Mouse (Mus musculus) liver, embryonic 12.5 days (tissue): ENCODE measurements around the gene Tm6sf1. TPM values are rescaled to one million over a fixed set of nuclear protein-coding genes. Genes with fewer than 3 reads are reported as not detected.

Source experiments
- ATAC-seq: fragments of 200-750 bp; cut with Nextera tagmentation; 2 replicates; pipeline ENCODE4 v1.8.0; 2017; ENCODE audit warnings: moderate number of reproducible peaks, mild to moderate bottlenecking, moderate library complexity
- H3K27ac ChIP-seq: fragments of 300-500 bp; sonication (generic); 2 replicates; pipeline ENCODE4 v1.5.1; 2016; ENCODE audit warnings: mild to moderate bottlenecking
- H3K27me3 ChIP-seq: fragments of 300-500 bp; sonication (generic); replicated peaks from 2 replicates; pipeline ENCODE4 v1.6.1; 2016; ENCODE audit warnings: mild to moderate bottlenecking, moderate library complexity
- H3K36me3 ChIP-seq: fragments of 300-500 bp; sonication (generic); 2 replicates; pipeline ENCODE4 v1.6.1; 2016; ENCODE audit warnings: mild to moderate bottlenecking, moderate library complexity
- H3K4me1 ChIP-seq: fragments of 300-500 bp; sonication (generic); 2 replicates; pipeline ENCODE4 v1.6.1; 2016
- H3K4me2 ChIP-seq: fragments of 300-500 bp; sonication (generic); 2 replicates; pipeline ENCODE4 v1.6.1; 2016; ENCODE audit warnings: mild to moderate bottlenecking, moderate library complexity
- H3K4me3 ChIP-seq: fragments of 300-500 bp; sonication (generic); 2 replicates; pipeline ENCODE4 v1.5.1; 2016; ENCODE audit warnings: mild to moderate bottlenecking, moderate library complexity
- H3K9ac ChIP-seq: fragments of 300-500 bp; sonication (generic); 2 replicates; pipeline ENCODE4 v1.6.1; 2016; ENCODE audit warnings: mild to moderate bottlenecking, moderate library complexity
- H3K9me3 ChIP-seq: fragments of 300-500 bp; sonication (generic); replicated peaks from 2 replicates; pipeline ENCODE4 v1.6.1; 2016; ENCODE audit warnings: mild to moderate bottlenecking, moderate library complexity
- WGBS: fragments of 180-500 bp; shearing (Covaris S2); methylation state at CpG from one replicate; pipeline ENCODE4 v1.1.7; 2016; ENCODE audit not compliant: insufficient replicate concordance; 5-methylcytosine and 5-hydroxymethylcytosine counted together
- polyA plus RNA-seq: library from polyadenylated mRNA; unstranded; fragments of >200 nt; fragmentation: Nextera tagmentation; extraction: Ambion mirVana; gene quantifications from 2 replicates; pipeline ENCODE4 v1.2.1, GENCODE M21; 2016

Tm6sf1 gene
- polyA plus RNA-seq, 1 experiment from 2014 or later, result 8.3 TPM

DNA sequence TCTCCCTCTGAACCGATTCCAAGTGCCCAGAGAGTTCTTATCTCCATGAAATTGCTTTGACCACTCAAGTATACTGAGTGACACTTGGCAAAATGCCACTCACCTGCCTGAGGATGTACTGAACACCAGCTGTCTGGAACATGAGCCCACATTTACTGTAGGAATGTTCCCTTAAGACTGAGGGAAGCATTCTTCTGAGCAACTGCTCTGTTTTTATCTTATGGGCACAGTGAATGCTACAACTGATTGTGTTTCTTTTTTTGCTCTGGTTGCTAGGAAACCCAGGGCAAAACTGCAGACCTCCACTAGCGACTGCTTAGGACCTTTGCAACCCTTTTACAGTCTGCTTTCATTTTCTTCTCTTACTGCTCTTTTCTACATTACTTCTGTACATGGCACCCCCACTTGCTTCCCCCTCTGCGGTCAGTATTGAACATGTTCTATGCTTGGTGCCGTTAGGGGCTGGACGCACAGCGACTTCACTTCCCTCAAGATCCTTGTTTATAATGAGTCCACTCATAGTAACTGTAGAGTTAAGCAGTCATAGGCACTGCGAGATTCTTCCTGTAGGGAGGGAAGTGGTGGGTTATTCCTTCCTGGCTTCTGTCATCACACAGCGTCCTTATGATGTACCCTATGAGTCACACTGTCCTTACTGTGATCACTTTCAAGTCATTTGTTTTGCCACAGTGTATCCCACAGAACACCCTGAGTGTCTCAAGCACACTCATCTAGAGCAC, 4.1 kb upstream of the Tm6sf1 start:
- peak; percentile 40 for ATAC-seq
- 23% methylated on average over 8 of the region's 8 CpGs for WGBS
- Histone ChIP-seq H3K4me3 (no peak overlapping the region), H3K4me2 (peak overlapping the region; percentile 36), H3K27me3 (peaks cover 40% of the 10 kb centered on the region), H3K36me3 (no peaks in the 10 kb centered on the region), H3K9me3 (no peaks in the 10 kb centered on the region), H3K4me1 (peaks cover 30% of the 10 kb centered on the region), H3K27ac (no peak overlapping the region), H3K9ac (no peak overlapping the region)

DNA sequence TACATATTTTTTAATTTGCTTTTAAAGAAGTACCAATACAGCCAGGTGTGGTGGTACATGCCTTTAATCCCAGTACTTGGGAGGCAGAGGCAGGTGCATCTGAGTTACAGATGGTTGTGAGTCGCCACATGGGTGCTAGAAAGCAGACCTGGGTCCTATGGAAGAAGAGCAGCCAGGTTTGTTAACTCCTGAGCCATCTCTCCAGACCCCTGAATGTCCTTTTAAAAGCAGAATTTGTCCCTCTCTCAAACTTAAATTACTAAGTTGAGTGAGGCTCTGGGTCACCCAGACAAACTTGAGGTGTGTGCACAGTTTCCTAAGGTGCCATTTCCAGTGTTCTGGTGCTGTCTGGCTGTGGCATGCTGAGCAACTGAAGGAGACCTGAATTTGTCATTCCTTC, 3.1 kb upstream of the Tm6sf1 start, which contains the start of gene Gm10160:
TSS of gene Gm10160 (minus strand) at position 101 of the 400 bp plus-strand sequence.
- H3K36me3 ChIP-seq, result no peaks in the 10 kb centered on the region
- no peaks in the 10 kb centered on the region for H3K9me3 ChIP-seq
- no peak within 1 kb of the TSS for H3K9ac ChIP-seq
- no peak within 1 kb of the TSS for H3K4me3 ChIP-seq
- no peak for ATAC-seq
- peaks cover 50% of the 10 kb centered on the region for H3K27me3 ChIP-seq
- peaks cover 34% of the 10 kb centered on the region for H3K4me1 ChIP-seq
- no peak within 1 kb of the TSS for H3K27ac ChIP-seq
- WGBS, result 70% methylated on average over 1 of the region's 1 CpGs
- peak within 1 kb of the TSS; percentile 36 for H3K4me2 ChIP-seq

DNA sequence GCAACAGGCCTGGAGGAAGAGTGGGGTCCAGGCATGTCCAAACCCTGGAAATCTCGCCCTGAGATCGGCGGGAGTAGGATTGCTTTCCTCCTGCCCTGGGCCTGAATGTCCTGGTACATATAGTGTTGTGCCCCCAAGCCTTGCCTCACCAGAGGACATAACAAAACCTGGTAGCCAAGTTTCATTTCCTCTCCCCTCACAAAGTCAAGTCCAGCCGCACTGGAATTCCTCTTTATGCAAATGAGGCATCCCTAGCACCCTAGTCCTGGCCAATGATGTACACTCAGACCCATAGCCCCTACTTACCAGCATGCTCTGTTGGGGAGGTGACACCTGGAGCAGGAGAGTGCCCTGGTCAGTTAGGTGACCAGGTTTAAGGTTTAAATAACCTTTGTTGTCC, 2.6 kb upstream of the Tm6sf1 start:
- no peak overlapping the region for H3K4me2 ChIP-seq
- H3K27ac ChIP-seq, result no peak overlapping the region
- peaks cover 55% of the 10 kb centered on the region for H3K27me3 ChIP-seq
- H3K4me3 ChIP-seq, result no peak overlapping the region
- 58% methylated on average over 4 of the region's 4 CpGs for WGBS
- H3K4me1 ChIP-seq, result peaks cover 34% of the 10 kb centered on the region
- ATAC-seq, result no peak
- no peaks in the 10 kb centered on the region for H3K36me3 ChIP-seq
- H3K9ac ChIP-seq, result no peak overlapping the region
- H3K9me3 ChIP-seq, result no peaks in the 10 kb centered on the region

DNA sequence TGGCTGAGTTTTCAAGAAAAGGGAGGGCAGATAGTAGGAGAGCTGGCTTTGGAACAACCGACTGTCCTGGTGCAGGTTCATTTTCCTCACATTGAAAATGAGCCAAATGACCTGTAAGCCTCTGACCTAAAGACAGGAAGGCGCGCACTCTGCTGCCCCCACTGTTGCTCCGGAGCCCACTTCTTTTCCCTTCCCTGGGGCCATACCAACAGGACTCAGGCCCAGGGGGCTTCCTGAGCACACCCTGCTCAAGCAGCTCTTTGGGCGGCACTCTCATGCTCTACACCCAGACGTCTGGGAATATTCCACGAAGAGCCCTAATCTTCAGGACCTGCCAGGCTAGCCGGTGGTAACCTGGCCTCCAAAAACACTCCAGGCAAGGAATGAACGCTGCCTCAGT, 565 bp upstream of the Tm6sf1 start:
- peaks cover 74% of the 10 kb centered on the region for H3K27me3 ChIP-seq

DNA sequence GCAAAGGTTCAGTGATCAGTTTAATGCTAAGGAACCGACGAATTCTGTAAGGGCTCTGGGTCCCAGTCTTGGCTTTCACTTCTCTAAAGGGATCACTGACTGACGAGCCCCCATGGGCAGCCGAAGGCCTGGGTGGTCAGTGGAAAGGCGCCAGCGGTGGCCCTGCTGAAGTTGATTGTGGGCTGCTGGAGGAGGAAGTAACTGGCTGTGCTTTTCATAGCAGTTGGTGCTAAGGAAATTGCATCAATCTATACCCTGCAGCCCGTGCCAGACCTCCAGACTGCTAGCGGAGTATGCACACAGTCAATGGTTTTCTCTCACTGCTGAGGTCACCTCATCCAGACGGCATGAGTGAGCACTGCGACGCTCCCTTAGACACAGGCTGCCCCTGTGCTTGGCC, 1.3 kb downstream of the Tm6sf1 start:
- H3K9me3 ChIP-seq, result no peaks in the 10 kb centered on the region
- peak; percentile 22; the same call in 1 of the 2 replicates for ATAC-seq
- WGBS, result 20% methylated on average over 11 of the region's 11 CpGs
- peaks cover 78% of the 10 kb centered on the region for H3K27me3 ChIP-seq
- no peak overlapping the region for H3K9ac ChIP-seq
- peak overlapping the region; percentile 80 for H3K4me2 ChIP-seq
- 0 out of 2 replicates have a peak, but pooled peaks cover under 1% of the 10 kb centered on the region for H3K36me3 ChIP-seq
- peak overlapping the region; percentile 51 for H3K27ac ChIP-seq
- H3K4me3 ChIP-seq, result peak overlapping the region; percentile 58
- peaks cover 42% of the 10 kb centered on the region for H3K4me1 ChIP-seq

More for the DNA sequence above, 565 bp upstream of the Tm6sf1 start:
- H3K9ac ChIP-seq, result no peak overlapping the region
- no peaks in the 10 kb centered on the region for H3K36me3 ChIP-seq
- no peak for ATAC-seq
- no peak overlapping the region for H3K27ac ChIP-seq
- 7% methylated on average over 9 of the region's 9 CpGs for WGBS
- peak overlapping the region; percentile 80 for H3K4me2 ChIP-seq
- H3K4me1 ChIP-seq, result peaks cover 47% of the 10 kb centered on the region
- H3K9me3 ChIP-seq, result no peaks in the 10 kb centered on the region
- H3K4me3 ChIP-seq, result no peak overlapping the region; the same call in 1 of the 2 replicates

DNA sequence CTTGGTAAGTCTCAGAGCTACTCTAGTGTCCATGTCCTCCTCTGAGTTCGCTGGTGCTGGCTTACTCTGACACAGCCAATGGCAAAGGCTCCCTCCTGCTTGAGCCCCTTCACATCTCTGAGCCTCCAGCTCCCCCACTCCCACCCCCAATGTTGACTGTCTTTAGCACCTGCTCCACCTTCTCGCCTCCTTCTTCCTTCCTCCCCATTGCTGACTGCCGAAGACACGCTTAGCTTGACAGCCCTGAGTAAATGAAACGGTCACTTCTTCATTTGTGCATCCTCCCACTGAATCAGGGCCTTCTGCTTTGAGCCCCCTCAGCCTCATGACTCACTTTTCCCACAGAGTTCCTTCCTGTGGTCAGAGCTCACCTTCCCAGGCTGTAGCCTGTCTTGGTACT, 2.2 kb downstream of the Tm6sf1 start:
- Histone ChIP-seq H3K4me3 (no peak overlapping the region), H3K27ac (peak overlapping the region; percentile 51; the same call in 1 of the 2 replicates), H3K4me1 (peaks cover 41% of the 10 kb centered on the region), H3K36me3 (0 out of 2 replicates have a peak, but pooled peaks cover 2% of the 10 kb centered on the region), H3K9ac (no peak overlapping the region), H3K27me3 (peaks cover 84% of the 10 kb centered on the region), H3K9me3 (no peaks in the 10 kb centered on the region), H3K4me2 (peak overlapping the region; percentile 80)
- 24% methylated on average over 5 of the region's 5 CpGs for WGBS
- ATAC-seq, result no peak

DNA sequence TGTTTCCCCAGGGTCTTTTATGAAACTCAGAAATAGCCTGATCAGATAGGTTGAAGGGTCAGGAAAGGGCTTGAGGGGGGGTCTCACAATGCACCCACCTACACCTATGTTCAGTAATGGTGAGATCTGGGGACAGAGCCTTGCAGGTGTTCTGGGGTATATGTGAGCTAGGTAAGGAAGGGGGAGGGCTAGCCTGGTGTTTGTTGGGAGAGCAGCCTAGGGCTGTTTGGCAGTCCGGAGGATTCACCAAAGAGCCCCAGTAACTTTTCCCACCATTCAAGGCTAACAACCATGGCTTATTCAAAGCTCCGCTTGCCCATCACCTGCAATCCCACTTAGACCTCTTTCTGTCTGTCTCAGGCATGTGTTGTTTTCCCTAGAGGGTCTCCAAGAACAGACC, 2.7 kb downstream of the Tm6sf1 start:
- no peak for ATAC-seq
- 0 out of 2 replicates have a peak, but pooled peaks cover 2% of the 10 kb centered on the region for H3K36me3 ChIP-seq
- peaks cover 41% of the 10 kb centered on the region for H3K4me1 ChIP-seq
- H3K9ac ChIP-seq, result no peak overlapping the region
- H3K4me3 ChIP-seq, result no peak overlapping the region
- peaks cover 80% of the 10 kb centered on the region for H3K27me3 ChIP-seq
- 69% methylated on average over 2 of the region's 2 CpGs for WGBS
- no peak overlapping the region for H3K27ac ChIP-seq
- H3K4me2 ChIP-seq, result peak overlapping the region; percentile 80; the same call in 1 of the 2 replicates
- H3K9me3 ChIP-seq, result no peaks in the 10 kb centered on the region

DNA sequence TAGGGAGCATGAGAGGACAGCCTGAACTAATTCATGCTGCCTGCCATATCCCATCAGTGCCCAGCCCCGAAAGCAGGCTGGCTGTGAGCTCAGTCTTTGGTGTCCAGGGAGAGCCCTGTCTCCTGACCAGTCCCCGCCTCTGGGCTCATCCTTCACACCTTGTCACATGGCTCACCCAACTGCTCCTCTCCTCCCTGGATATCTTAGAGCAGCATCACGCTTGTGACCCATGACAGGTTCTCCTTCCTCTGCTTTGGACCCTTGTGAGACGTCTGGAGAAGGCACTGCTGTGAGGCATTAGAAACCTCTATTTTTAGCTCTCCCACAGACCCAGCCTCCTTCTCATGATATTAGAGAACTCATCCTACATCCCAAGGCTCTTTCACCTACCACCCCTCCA, 3.1 kb downstream of the Tm6sf1 start:
- Histone ChIP-seq H3K9ac (no peak overlapping the region), H3K36me3 (0 out of 2 replicates have a peak, but pooled peaks cover 2% of the 10 kb centered on the region), H3K27ac (no peak overlapping the region), H3K9me3 (no peaks in the 10 kb centered on the region), H3K4me1 (peaks cover 41% of the 10 kb centered on the region), H3K4me2 (peak overlapping the region; percentile 37; the same call in 1 of the 2 replicates), H3K27me3 (peaks cover 79% of the 10 kb centered on the region), H3K4me3 (no peak overlapping the region)
- 54% methylated on average over 4 of the region's 4 CpGs for WGBS
- ATAC-seq, result no peak

DNA sequence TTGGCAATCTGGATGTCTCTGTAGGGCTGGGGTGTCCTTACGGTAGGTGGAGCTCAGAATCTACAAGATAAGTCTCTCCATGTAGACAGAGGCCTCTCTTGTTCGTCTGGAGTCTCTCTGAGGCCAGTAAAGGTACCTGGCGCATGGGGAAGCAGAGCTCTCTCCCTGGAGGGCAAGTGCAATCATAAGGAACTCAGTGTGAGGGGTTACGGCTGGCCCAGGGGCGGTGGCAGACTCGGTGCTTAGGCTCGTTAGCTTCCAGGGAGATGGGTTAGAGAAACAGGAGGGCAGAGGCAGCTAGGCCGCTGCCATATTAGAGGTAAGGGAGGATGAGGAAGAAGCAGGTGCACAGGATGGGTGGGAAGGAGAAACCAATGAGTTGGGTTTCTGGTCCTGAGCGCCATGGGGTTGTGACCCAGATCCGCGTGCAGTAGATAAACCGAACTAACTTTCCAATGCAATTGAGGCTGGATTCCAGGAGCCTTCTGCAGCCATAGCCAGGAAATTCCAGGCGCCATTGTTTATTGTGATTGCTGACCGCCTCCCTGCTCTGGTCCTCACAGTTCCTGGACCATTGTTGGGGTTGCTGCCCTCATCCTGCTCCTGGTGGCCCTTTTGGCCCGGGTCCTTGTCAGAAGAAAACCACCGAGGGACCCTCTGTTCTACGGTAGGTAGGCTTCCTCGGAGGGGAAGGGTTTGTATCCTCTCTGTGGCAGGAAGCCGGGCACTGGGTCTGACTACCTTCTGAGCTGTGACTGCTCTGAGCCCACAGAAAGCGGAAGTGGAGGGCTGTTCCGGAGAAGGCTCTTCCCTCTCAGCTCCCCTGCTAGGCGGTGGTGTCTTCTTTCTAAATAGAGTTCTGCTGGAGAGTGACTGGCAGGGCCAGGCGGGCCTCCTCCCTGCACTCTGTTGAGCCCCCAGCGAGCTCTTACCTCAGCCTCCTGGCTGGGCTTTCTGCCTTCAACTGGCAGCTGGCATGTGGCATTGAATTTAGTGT, 4.1 kb downstream of the Tm6sf1 start:
- peak overlapping the region; percentile 37 for H3K4me2 ChIP-seq
- 31% methylated on average over 24 of the region's 24 CpGs for WGBS
- peaks cover 75% of the 10 kb centered on the region for H3K27me3 ChIP-seq
- peak overlapping the region; percentile 18 for H3K4me3 ChIP-seq
- no peak overlapping the region for H3K9ac ChIP-seq
- ATAC-seq, result no peak
- 0 out of 2 replicates have a peak, but pooled peaks cover 2% of the 10 kb centered on the region for H3K36me3 ChIP-seq
- no peak overlapping the region for H3K27ac ChIP-seq
- H3K9me3 ChIP-seq, result no peaks in the 10 kb centered on the region
- peaks cover 41% of the 10 kb centered on the region for H3K4me1 ChIP-seq

DNA sequence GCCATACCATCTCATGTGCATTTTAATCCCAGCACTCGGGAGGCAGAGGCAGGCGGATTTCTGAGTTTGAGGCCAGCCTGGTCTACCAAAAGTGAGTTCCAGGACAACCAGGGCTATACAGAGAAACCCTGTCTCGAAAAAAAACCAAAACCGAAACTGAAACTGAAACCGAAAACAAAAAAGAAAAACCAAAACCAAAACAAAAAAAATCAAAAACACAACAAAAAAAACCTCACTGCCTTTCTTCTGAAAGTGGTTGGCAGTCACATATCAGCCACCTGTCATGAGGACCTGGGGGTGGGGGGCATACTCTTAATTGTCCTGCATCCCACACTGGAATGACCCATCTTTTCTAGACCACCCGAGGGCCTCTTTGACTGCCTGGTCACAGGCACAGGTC, 5.8 kb downstream of the Tm6sf1 start:
- no peaks in the 10 kb centered on the region for H3K9me3 ChIP-seq
- no peak for ATAC-seq
- no peak overlapping the region for H3K9ac ChIP-seq
- H3K36me3 ChIP-seq, result 0 out of 2 replicates have a peak, but pooled peaks cover 5% of the 10 kb centered on the region
- peaks cover 27% of the 10 kb centered on the region for H3K4me1 ChIP-seq
- H3K4me3 ChIP-seq, result no peak overlapping the region
- no peak overlapping the region for H3K4me2 ChIP-seq
- peaks cover 64% of the 10 kb centered on the region for H3K27me3 ChIP-seq
- 64% methylated on average over 6 of the region's 6 CpGs for WGBS
- H3K27ac ChIP-seq, result no peak overlapping the region

DNA sequence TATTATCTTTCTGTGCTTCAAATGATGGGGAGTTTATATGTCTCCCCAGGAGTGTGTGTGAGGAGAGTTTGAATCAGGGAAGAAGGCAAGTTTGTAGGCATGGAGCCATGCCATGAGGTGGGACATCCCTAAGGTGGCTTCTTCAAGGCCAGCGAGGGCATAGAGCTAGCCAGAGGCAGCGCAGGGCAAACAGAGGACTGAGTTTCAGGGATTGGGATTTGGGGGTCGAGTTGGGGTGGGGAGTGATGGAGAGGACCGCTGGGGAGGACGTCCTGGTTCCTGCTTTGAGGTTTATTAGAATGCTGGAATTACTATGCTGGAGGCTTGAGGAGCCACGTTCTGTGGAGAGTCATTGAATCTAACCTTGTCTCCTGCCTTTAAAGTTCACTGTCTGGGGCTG, 7.1 kb downstream of the Tm6sf1 start:
- H3K4me1 ChIP-seq, result peaks cover 22% of the 10 kb centered on the region
- H3K36me3 ChIP-seq, result 0 out of 2 replicates have a peak, but pooled peaks cover 5% of the 10 kb centered on the region
- no peaks in the 10 kb centered on the region for H3K9me3 ChIP-seq
- ATAC-seq, result no peak
- WGBS, result 72% methylated on average over 6 of the region's 6 CpGs
- peaks cover 61% of the 10 kb centered on the region for H3K27me3 ChIP-seq
- no peak overlapping the region for H3K4me3 ChIP-seq
- no peak overlapping the region for H3K9ac ChIP-seq
- no peak overlapping the region for H3K4me2 ChIP-seq
- H3K27ac ChIP-seq, result no peak overlapping the region
